Mouse (Mus musculus) lung, postnatal 0 days (tissue): ENCODE measurements around the gene Pnmt.

Experiments used
- CTCF ChIP-seq: IDR thresholded peaks from 2 replicates; pipeline ENCODE4 v1.5.1; 2016; ENCODE audit warnings: antibody characterized with exemption, mild to moderate bottlenecking
- EP300 ChIP-seq: IDR thresholded peaks from 2 replicates; pipeline ENCODE4 v1.6.1; 2016; ENCODE audit warnings: antibody characterized with exemption, mild to moderate bottlenecking, control low read depth

GRCm38 (mm10) chr11:98354445-98354844 is 31.8 kb upstream of the Pnmt start:
- TF ChIP-seq CTCF, result no peak
- no peak for TF ChIP-seq EP300
